Mouse (Mus musculus) cerebellum, adult (tissue): ENCODE results near the gene Ppm1b.
"Not testable (repeated sequence)": the region's sequence is repeated elsewhere in the genome, so short reads cannot be mapped to it uniquely, and the experiment has no call there.

ENCODE experiments used
- ATAC-seq: cut with Nextera tagmentation; 2 replicates; pipeline ENCODE4 v1.9.2; 2017; ENCODE audit warnings: mild to moderate bottlenecking, moderate library complexity, mixed read lengths; ENCODE audit not compliant: insufficient number of reproducible peaks, low FRiP score, low TSS enrichment

Gene Ppm1b

DNA sequence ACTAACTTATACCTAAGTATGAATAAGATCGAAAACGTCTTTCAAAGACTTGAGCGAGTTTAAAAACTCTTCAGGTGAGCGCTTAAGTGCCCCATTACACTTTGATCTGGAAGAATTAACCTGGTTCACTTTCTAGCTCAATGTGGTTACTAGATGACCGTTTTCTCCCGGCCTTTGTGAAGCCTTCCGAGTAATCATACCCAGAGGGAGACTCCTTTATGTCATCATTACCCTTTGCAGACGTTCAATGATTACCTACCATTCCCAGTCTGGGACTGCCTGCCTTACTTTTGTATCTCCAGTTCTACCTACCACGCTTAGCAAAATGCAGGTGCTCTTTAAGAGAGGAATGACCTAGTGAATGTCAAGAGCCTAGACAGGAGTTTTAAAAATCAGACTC, at the start of gene Ppm1b:
Gene Ppm1b (plus strand): TSS at position 301 of the 400 bp plus-strand sequence.
- ATAC-seq: 0 out of 2 replicates have a peak, but pooled peaks have one; percentile 1

GRCm38 (mm10) chr17:84921666-84922376, 34.7 kb upstream of the Ppm1b start:
- no peak for ATAC-seq

GRCm38 (mm10) chr17:84924779-84925178, 31.8 kb upstream of the Ppm1b start:
- no peak for ATAC-seq

- no peak for ATAC-seq
Measured at GRCm38 (mm10) chr17:84926233-84926632, 30.3 kb upstream of the Ppm1b start.

DNA sequence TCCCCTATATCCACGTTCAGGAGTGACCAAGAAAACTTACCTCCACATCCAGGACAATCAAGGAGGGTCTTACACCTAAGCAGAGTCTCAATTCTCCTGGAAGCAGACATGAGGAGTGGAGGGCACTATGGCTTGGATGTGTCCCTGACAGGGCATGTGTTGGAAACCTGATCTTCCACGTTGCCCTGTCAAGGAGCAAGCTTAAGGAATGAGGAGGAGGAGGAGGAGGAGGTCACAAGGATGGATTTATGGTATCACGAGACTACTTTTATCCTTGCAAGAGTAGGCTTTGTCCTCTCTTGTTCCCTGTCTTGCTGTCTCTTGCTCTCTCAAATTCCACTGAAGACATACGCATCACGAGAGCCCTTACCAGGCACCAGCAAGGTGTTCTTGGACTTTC, 29.0 kb upstream of the Ppm1b start:
- no peak for ATAC-seq

DNA sequence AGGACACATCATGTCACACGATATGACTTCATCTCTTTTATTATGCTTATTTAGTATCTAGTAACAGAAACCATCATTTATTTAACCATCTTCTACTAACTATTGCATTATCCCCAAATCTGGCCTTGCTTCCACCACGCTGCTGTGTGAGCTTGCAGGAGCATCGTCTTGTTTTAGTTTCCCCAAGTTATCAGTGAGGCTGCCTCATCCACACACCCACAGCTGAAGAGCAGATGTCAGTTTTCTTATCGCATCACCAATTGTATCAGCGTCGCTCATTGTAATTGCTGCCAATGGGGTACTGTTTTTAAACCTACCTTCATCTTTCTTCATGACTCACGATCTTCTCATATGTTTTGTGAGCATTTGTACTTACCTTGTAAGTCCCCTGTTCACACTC, 23.6 kb upstream of the Ppm1b start:
- no peak for ATAC-seq

- ATAC-seq: no peak
Measured at GRCm38 (mm10) chr17:84933968-84934367, 22.6 kb upstream of the Ppm1b start.

GRCm38 (mm10) chr17:84935620-84936019, 20.9 kb upstream of the Ppm1b start:
- not testable (repeated sequence) for ATAC-seq

DNA sequence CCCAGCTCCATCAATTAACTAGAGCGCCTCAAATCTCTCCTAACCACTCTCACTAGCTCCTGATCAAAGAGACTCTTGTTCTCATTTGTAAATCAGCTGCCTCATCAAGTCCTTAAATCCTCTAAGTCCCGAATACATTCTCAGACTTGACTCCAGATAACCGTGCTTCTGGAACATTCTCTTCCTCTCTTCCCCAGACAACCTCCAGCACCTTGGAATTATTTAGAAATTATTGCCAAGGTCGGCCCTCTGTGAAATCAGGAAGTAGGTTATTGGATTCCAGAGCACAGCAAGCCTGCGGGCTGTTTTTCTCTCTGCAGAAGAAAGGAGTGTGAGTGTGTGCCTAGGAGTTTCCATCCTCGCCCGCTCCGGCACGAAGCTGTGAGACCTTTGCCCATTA, 20.2 kb upstream of the Ppm1b start:
- no peak for ATAC-seq

GRCm38 (mm10) chr17:84936809-84937208, 19.7 kb upstream of the Ppm1b start:
- no peak for ATAC-seq

DNA sequence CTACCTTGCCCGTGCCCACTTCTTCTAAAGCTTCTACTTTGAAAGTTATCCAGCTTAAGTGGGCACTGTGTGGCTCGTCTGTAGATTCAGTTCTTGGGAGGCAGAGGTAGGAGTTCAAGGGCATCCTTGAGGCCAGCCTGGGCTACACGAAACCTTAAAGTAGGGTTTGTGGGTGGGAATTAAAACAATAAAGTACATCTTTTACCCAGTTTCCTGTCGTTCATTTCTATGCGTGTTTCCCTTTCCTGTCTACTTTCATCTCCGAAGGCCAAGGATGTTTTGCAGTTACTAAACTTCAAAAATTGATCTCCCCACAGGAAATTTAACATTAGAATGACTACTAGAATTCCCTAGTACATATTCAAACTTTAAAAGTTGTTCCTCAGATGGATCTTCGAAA, 19.3 kb upstream of the Ppm1b start:
- no peak for ATAC-seq

DNA sequence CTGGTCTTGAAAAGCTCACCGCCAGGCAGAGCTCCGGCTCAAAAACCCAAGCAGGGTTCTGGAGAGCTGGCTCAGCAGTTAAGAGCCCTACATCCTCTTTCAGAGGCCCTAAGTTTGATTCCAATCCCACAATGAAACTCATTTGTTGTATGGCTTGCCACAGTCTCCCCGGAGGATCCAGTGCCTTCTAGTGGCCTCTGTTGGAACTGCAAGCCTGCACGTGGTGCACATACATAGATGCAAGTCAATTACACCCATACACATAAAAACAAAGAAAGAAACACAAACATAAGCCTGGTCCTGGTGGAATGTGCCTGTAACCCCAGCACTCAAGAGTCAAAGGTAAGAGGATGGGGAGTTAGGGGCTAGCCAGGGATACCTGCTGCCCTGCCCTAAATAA, 18.3 kb upstream of the Ppm1b start:
- no peak for ATAC-seq

DNA sequence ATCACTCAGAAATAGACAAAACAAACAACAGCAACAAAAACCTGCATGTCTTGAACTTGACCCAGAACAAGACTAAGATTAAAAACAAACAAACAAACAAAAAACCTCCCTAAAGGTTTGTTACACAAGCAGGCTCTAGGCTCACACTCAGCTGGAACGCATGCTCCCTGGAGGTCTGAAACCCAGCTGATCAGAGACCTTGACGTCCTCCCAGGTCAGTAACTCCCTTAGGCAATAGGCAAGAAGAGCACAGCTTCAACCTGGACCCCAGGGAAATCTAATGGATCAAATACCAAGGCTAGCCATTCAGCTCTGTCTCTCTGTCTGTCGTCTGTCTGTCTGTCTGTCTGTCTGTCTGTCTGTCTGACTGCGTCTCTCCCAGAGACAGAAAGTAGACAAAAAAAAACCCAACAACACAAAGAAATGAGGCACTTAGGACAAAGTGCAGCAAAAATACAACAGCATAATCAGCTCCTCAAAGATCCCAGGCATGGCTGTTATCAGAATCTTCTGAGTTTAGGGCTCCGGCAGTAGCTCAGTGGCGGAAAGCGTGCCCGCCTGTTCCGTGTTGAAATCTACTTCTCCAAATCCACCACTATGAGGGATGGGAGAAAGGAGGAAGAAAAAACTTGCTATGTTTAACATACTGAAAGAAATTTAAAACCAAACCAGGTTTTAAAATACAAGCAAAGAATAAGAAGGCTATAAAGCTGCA, 16.4 kb upstream of the Ppm1b start:
- no peak for ATAC-seq

DNA sequence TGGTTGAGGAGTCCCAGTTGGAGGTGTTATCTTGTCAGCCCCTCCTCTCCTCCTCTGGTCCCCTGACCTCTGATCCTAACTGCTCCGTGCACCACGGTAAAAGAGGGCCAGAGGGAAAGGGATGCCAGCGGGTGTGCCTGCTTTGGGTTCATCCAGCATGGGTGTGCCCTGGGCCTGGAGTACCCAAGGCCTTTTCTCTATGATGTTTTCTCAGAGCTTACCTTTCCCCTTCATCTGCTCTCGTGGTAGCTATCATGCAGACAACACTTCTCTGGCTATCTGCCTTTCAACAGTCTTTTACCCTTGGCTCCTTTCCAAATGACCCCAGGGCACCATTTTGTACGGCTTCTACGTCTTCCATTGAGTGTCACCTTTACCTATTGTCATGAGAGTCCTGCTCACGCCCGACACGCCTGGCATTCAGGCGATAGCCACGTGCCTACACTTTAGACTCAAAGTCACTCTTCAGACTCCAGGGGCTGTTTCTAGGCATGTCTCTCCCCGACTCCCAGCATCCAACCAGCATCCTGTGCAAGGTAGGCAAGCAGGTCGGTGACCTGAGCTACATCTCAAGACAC, 15.2 kb upstream of the Ppm1b start:
- no peak for ATAC-seq

DNA sequence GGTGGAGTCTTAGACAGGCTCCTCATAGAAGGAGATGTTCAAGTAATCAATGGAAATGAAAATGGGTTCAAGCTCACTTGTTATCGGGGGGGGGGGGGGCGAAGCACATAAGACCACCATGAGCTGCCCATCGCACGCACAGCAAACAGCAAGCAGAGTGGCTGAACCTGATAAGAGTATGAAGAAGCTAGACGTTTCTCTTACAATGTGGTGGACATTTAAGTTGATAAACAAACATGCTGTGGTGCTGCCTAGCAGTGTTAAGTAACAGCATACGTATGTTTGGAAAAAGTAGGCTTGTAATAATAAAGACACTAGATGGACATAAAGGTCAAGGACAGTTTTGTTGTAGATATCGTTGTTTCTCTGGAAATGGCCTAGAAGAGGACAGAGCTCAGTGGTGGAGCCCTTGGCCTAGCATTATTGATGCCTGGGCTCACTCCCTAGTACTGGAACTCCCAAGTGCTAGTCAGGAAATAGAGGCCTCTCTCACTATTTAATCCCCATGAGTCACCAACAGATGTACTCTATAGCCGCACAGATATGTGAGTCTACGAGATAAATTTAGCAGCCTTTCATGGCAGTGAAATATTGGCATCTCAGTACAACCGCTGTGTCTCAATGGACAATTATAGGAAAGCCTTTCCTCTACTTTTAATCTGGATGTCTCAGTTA, 14.0 kb upstream of the Ppm1b start:
- ATAC-seq: no peak

DNA sequence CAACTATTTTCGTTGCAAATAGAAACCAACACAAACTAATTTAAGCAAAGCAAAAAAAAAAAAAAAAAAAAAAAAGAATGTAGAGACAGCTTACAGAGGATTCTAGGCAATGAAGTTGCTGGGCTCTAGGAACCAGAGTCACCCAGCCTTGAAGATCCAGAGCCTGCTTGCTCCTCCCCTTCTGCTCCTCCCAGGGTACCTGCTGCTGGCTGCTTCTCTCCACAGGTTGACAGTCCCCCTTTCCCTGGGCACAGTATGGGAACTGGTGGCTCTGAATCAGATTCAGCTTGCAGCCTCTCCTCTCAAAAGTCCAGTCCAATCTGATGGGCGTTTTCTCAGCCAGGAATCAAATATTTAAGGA, 13.5 kb upstream of the Ppm1b start:
- no peak for ATAC-seq

DNA sequence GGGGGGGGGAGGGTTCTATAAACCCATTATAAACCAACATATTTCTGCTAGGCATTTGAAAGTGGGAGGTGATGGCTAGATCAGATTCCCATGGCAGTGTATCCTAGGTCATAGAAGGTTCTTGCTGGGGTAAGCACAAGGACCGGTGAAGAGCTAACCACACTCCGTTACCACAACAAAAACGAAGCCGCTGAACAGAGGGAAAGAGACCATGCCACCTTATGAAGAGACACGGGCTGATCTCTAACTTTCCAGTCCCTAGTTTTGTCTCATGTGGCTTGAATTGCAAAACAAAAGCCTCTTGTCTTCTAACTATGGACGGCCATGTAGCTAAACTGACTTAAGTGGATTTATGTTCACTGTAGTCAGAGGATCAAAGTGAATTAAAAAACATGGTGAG, 12.2 kb upstream of the Ppm1b start:
- no peak for ATAC-seq

DNA sequence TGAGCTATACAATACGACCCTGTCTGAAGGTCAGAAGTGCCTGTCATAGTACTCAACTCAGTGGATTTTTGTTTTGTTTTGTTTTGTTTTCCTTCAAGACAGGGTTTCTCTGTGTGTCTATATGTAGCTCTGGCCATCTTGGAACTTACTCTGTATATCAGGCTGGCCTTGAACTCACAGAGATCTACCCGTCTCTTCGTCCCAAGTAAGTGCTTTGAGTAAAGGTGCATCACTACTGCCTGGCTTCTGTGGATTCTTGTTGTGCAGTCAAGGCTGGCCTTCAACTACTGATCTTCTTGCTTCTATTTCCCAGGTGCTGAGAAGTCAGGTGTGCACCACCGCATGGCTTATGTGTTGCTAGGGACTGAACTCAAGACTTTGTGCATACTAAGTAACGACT, 4.0 kb upstream of the Ppm1b start:
- no peak for ATAC-seq

- ATAC-seq: no peak
Measured at GRCm38 (mm10) chr17:84953776-84954175, 2.8 kb upstream of the Ppm1b start.

DNA sequence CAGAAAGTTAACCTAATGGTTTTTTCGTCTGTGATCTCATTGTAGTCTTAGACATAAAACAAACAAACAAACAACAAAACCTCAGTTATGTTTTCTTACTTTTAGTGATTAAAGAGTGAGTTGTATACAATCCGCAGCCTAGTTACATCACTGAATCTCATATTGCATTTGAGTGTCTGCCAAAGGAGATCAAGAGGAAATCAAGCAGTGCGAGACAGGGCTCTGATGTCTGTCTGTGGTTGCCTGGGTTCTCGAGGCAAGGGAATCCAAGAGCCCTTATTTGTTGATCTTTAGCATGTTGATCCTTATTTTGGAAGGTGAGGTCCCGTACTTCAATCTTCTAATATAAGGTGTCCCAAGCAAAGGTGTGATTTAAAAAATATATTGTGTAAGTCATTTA, 1.7 kb upstream of the Ppm1b start:
- ATAC-seq: no peak

DNA sequence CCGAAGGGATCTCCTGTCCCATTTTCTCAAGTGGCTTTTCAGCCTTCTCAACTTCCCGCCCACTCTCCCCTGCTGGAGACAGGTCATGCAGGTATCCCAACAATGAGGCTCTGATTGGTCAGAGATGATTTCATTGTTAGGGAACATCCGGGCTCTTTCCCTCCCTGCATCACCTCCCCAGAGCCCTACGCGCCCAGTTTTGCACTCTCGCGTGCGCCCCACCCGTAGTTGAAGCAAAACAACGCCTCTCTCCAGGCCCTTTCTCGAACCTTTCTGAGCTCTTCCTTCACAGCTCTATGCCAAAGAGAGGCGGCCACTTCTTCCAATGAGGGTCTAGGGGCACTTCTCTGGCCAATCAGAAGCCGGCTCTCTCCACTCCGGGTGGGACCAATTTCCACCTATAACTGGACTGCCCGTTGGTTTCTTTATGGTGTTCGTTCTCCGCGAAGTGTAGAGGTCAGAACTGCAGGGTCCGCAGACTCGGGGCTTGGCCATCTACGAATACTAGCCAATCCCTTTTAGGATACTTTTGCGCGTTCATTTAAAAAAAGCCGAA, 468 bp downstream of the Ppm1b start:
- peak; percentile 84 for ATAC-seq
